Mouse (Mus musculus) midbrain, embryonic 13.5 days (tissue): ENCODE measurements at regions not wholly inside any gene's neighbourhood (a gene's known extent, or its start where the extent isn't known, plus 50 kb on each side); places are given as distances from the start of the nearest gene placed in this dataset.

ENCODE experiments used
- ATAC-seq: fragments of 200-750 bp; cut with Nextera tagmentation; 2 replicates; pipeline ENCODE4 v1.8.0; 2017; ENCODE audit warnings: mild to moderate bottlenecking, moderate TSS enrichment, moderate library complexity
- H3K27ac ChIP-seq: fragments of 300-500 bp; sonication (generic); 2 replicates; pipeline ENCODE4 v1.5.1; 2015; ENCODE audit warnings: inconsistent platforms, mild to moderate bottlenecking, moderate library complexity
- H3K27me3 ChIP-seq: fragments of 300-500 bp; sonication (generic); 2 replicates; pipeline ENCODE4 v1.6.1; 2015; ENCODE audit warnings: mild to moderate bottlenecking, inconsistent platforms
- H3K36me3 ChIP-seq: fragments of 300-500 bp; sonication (generic); 2 replicates; pipeline ENCODE4 v1.6.1; 2015; ENCODE audit warnings: mild to moderate bottlenecking, inconsistent platforms
- H3K4me1 ChIP-seq: fragments of 300-500 bp; sonication (generic); replicated peaks from 2 replicates; pipeline ENCODE4 v1.6.1; 2015; ENCODE audit warnings: inconsistent platforms
- H3K4me2 ChIP-seq: fragments of 300-500 bp; sonication (generic); replicated peaks from 2 replicates; pipeline ENCODE4 v1.6.1; 2015; ENCODE audit warnings: moderate library complexity, mild to moderate bottlenecking, inconsistent platforms
- H3K4me3 ChIP-seq: fragments of 300-500 bp; sonication (generic); replicated peaks from 2 replicates; pipeline ENCODE4 v1.5.1; 2015; ENCODE audit warnings: mild to moderate bottlenecking, inconsistent platforms
- H3K9ac ChIP-seq: fragments of 300-500 bp; sonication (generic); replicated peaks from 2 replicates; pipeline ENCODE4 v1.6.1; 2015; ENCODE audit warnings: mild to moderate bottlenecking, inconsistent platforms
- H3K9me3 ChIP-seq: fragments of 300-500 bp; sonication (generic); 2 replicates; pipeline ENCODE4 v1.6.1; 2016; ENCODE audit warnings: mild to moderate bottlenecking, inconsistent platforms
- WGBS: fragments of 180-500 bp; shearing (Covaris S2); methylation state at CpG from one replicate; pipeline ENCODE4 v1.1.7; 2015; 5-methylcytosine and 5-hydroxymethylcytosine counted together

- Histone ChIP-seq H3K27ac (peak overlapping the region; percentile 54), H3K4me2 (no peak overlapping the region), H3K9me3 (no peaks in the 10 kb centered on the region), H3K27me3 (0 out of 2 replicates have a peak, but pooled peaks cover 3% of the 10 kb centered on the region), H3K36me3 (no peaks in the 10 kb centered on the region), H3K4me1 (peaks cover 63% of the 10 kb centered on the region), H3K4me3 (no peak overlapping the region), H3K9ac (no peak overlapping the region; the same call in 1 of the 2 replicates)
- WGBS = 71% methylated on average over 13 of the region's 13 CpGs
- ATAC-seq = no peak
Measured at GRCm38 (mm10) chr4:131485126-131485825, 352.8 kb downstream of the Ptpru start.

- Histone ChIP-seq H3K4me2 (no peak overlapping the region), H3K36me3 (no peaks in the 10 kb centered on the region), H3K9ac (no peak overlapping the region), H3K9me3 (no peaks in the 10 kb centered on the region), H3K27me3 (0 out of 2 replicates have a peak, but pooled peaks cover 4% of the 10 kb centered on the region), H3K27ac (peak overlapping the region; percentile 57), H3K4me3 (no peak overlapping the region), H3K4me1 (peaks cover 60% of the 10 kb centered on the region)
- ATAC-seq = peak; percentile 51
- WGBS = 12% methylated on average over 4 of the region's 4 CpGs
Measured at GRCm38 (mm10) chr4:131486821-131487220, 351.3 kb downstream of the Ptpru start.

- H3K9me3 ChIP-seq = no peaks in the 10 kb centered on the region
- H3K4me3 ChIP-seq = no peak overlapping the region
- 58% methylated on average over 6 of the region's 6 CpGs for WGBS
- H3K27me3 ChIP-seq = 0 out of 2 replicates have a peak, but pooled peaks cover 4% of the 10 kb centered on the region
- H3K36me3 ChIP-seq = no peaks in the 10 kb centered on the region
- H3K9ac ChIP-seq = no peak overlapping the region
- no peak overlapping the region for H3K4me2 ChIP-seq
- no peak for ATAC-seq
- H3K4me1 ChIP-seq = peaks cover 67% of the 10 kb centered on the region
- H3K27ac ChIP-seq = no peak overlapping the region
Measured at GRCm38 (mm10) chr4:131488246-131488645, 349.8 kb downstream of the Ptpru start.

GRCm38 (mm10) chr4:131489056-131489455, 349.0 kb downstream of the Ptpru start:
- Histone ChIP-seq H3K4me2 (no peak overlapping the region), H3K27ac (no peak overlapping the region), H3K4me1 (peaks cover 67% of the 10 kb centered on the region), H3K4me3 (no peak overlapping the region), H3K9me3 (no peaks in the 10 kb centered on the region), H3K9ac (no peak overlapping the region), H3K36me3 (no peaks in the 10 kb centered on the region), H3K27me3 (0 out of 2 replicates have a peak, but pooled peaks cover 4% of the 10 kb centered on the region)
- 63% methylated on average over 3 of the region's 3 CpGs for WGBS
- ATAC-seq = no peak

GRCm38 (mm10) chr4:131491960-131492359, 346.1 kb downstream of the Ptpru start:
- no peak overlapping the region for H3K4me3 ChIP-seq
- 34% methylated on average over 4 of the region's 4 CpGs for WGBS
- 0 out of 2 replicates have a peak, but pooled peaks cover 4% of the 10 kb centered on the region for H3K27me3 ChIP-seq
- 0 out of 2 replicates have a peak overlapping the region, but pooled peaks have one; percentile 6 for H3K9ac ChIP-seq
- peak; percentile 37 for ATAC-seq
- peak overlapping the region; percentile 44 for H3K27ac ChIP-seq
- no peaks in the 10 kb centered on the region for H3K9me3 ChIP-seq
- peaks cover 55% of the 10 kb centered on the region for H3K4me1 ChIP-seq
- H3K4me2 ChIP-seq = no peak overlapping the region
- H3K36me3 ChIP-seq = no peaks in the 10 kb centered on the region

GRCm38 (mm10) chr4:131493726-131494125, 344.4 kb downstream of the Ptpru start:
- peaks cover 41% of the 10 kb centered on the region for H3K4me1 ChIP-seq
- ATAC-seq = peak; percentile 72
- no peaks in the 10 kb centered on the region for H3K9me3 ChIP-seq
- WGBS = 39% methylated on average over 4 of the region's 4 CpGs
- H3K27ac ChIP-seq = no peak overlapping the region
- H3K4me3 ChIP-seq = no peak overlapping the region
- H3K9ac ChIP-seq = no peak overlapping the region
- H3K27me3 ChIP-seq = 0 out of 2 replicates have a peak, but pooled peaks cover 4% of the 10 kb centered on the region
- no peaks in the 10 kb centered on the region for H3K36me3 ChIP-seq
- H3K4me2 ChIP-seq = no peak overlapping the region

GRCm38 (mm10) chr4:131496900-131497299, 341.2 kb downstream of the Ptpru start:
- Histone ChIP-seq H3K27ac (no peak overlapping the region), H3K36me3 (no peaks in the 10 kb centered on the region), H3K27me3 (no peaks in the 10 kb centered on the region), H3K9ac (no peak overlapping the region), H3K4me1 (peaks cover 35% of the 10 kb centered on the region), H3K9me3 (no peaks in the 10 kb centered on the region), H3K4me3 (no peak overlapping the region), H3K4me2 (no peak overlapping the region)
- no peak for ATAC-seq
- 64% methylated on average over 5 of the region's 5 CpGs for WGBS

- no peak overlapping the region for H3K9ac ChIP-seq
- H3K4me1 ChIP-seq = 0 out of 2 replicates have a peak, but pooled peaks cover 5% of the 10 kb centered on the region
- H3K36me3 ChIP-seq = no peaks in the 10 kb centered on the region
- H3K4me2 ChIP-seq = no peak overlapping the region
- peaks cover 4% of the 10 kb centered on the region; the same call in 1 of the 2 replicates for H3K9me3 ChIP-seq
- no peak overlapping the region for H3K27ac ChIP-seq
- no peaks in the 10 kb centered on the region for H3K27me3 ChIP-seq
- WGBS = 86% methylated on average over 10 of the region's 10 CpGs
- no peak overlapping the region for H3K4me3 ChIP-seq
- no peak for ATAC-seq
Measured at GRCm38 (mm10) chr4:131500928-131501650, 337.0 kb downstream of the Ptpru start.

GRCm38 (mm10) chr4:131508154-131508553, 329.9 kb downstream of the Ptpru start:
- no peak for ATAC-seq
- Histone ChIP-seq H3K4me2 (no peak overlapping the region), H3K9ac (no peak overlapping the region), H3K4me1 (peaks cover 8% of the 10 kb centered on the region; the same call in 1 of the 2 replicates), H3K4me3 (no peak overlapping the region), H3K9me3 (peaks cover 4% of the 10 kb centered on the region; the same call in 1 of the 2 replicates), H3K36me3 (no peaks in the 10 kb centered on the region), H3K27me3 (no peaks in the 10 kb centered on the region), H3K27ac (no peak overlapping the region)
- WGBS = 76% methylated on average over 7 of the region's 7 CpGs

- no peaks in the 10 kb centered on the region for H3K9me3 ChIP-seq
- WGBS = 82% methylated on average over 3 of the region's 3 CpGs
- ATAC-seq = no peak
- H3K27ac ChIP-seq = no peak overlapping the region
- H3K27me3 ChIP-seq = no peaks in the 10 kb centered on the region
- no peak overlapping the region for H3K4me2 ChIP-seq
- peaks cover 13% of the 10 kb centered on the region; the same call in 1 of the 2 replicates for H3K4me1 ChIP-seq
- no peak overlapping the region for H3K9ac ChIP-seq
- H3K4me3 ChIP-seq = no peak overlapping the region
- H3K36me3 ChIP-seq = no peaks in the 10 kb centered on the region
Measured at GRCm38 (mm10) chr4:131511586-131511985, 326.5 kb downstream of the Ptpru start.

- no peak overlapping the region for H3K4me3 ChIP-seq
- peaks cover 13% of the 10 kb centered on the region; the same call in 1 of the 2 replicates for H3K4me1 ChIP-seq
- ATAC-seq = 0 out of 2 replicates have a peak, but pooled peaks have one; percentile 30
- H3K9me3 ChIP-seq = no peaks in the 10 kb centered on the region
- H3K9ac ChIP-seq = no peak overlapping the region
- H3K27ac ChIP-seq = peak overlapping the region; percentile 64
- H3K27me3 ChIP-seq = no peaks in the 10 kb centered on the region
- H3K4me2 ChIP-seq = no peak overlapping the region
- 65% methylated on average over 7 of the region's 7 CpGs for WGBS
- H3K36me3 ChIP-seq = no peaks in the 10 kb centered on the region
Measured at GRCm38 (mm10) chr4:131512768-131513167, 325.3 kb downstream of the Ptpru start.
